Mouse (Mus musculus) bone marrow macrophage, adult 2 months (primary cell): Measurements from ENCODE around the gene Ilkap.

ENCODE experiments used
- CTCF ChIP-seq: IDR thresholded peaks from 2 replicates; pipeline ENCODE4 v1.5.1; 2012; ENCODE audit warnings: low read depth, mild to moderate bottlenecking, low read length, moderate library complexity
- POLR2A ChIP-seq: IDR thresholded peaks from 2 replicates; pipeline ENCODE4 v1.6.1; 2012; ENCODE audit warnings: mild to moderate bottlenecking, low read depth, low read length, borderline replicate concordance

DNA sequence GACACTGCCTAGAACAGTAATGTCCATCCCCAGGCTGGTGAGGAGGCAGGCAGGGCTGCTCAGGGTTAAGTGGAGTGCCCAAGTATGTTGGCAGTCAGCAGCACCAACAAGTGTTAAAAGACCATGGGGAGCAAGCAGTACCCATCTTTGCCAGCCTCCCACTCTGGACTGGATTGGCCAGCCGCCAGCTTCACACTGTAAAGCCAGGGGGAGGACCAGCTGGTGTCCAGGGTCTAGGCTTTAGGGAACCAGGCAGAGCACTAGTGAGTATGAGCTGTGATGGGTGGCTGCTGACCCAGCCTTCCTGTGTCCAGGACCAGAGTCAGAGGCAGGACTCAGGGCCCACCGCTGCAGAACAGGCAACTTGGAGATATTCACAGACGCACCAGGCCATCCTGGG is 54.6 kb downstream of the Ilkap start:
- TF ChIP-seq CTCF = no peak
- no peak for TF ChIP-seq POLR2A
